Mouse (Mus musculus) kidney, postnatal 4 days (tissue): Measurements from ENCODE around the gene Ftsj3.
"Not testable (repeated sequence)": the region's sequence is repeated elsewhere in the genome, so short reads cannot be mapped to it uniquely, and the experiment has no call there.

Source experiments
- DNase-seq, 2 experiments: peaks; one replicate each; pipeline ENCODE4 v3.0.0; 2021; ENCODE audit warnings: mixed read lengths in 2 of 2

The Ftsj3 gene

DNA sequence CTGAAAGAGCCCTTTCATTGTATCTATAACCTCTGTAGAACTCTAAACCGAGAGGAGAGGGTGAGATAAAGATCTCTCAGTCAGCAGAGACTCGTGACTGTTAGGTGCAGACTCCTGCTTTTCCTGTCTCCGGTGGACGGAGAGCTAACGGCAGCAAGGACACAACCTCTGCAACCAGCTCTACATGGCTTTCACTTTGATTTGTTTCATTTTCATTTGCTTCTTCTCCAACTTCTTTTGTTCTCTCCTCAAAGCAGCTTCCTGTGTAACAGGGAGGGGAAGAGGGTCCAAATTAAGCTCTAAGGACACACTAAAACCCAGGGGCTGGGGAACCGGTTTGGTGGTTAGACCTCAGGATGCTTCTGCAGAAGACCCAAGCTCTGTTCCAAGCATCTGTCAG is 55.1 kb downstream of the Ftsj3 start:
- DNase-seq, result no peak

DNA sequence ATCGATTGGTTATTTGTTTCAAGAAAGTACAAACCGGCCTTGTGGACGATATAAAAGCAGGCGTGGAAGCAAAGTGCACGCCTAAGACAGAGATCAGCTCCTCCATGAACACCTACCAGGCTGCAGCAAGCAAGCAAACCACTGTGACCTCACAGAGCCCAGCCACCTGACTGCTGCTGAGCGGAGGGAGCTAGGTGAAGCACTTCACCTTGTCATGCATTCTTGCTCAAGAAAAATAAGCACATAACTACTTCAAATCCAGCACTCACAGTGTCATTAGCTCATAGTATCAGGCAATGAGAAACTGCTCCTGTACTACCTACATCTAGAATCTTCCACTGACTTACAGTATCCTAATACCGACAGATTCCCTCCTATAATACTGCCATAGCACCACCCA is 55.9 kb downstream of the Ftsj3 start:
- not testable (repeated sequence) for DNase-seq
